Mouse (Mus musculus) subcutaneous adipose tissue, adult 2 months (tissue): ENCODE data around the gene Gtsf1. TPM values are rescaled to one million over a fixed set of nuclear protein-coding genes. Genes with fewer than 3 reads are reported as not detected.

Source experiments
- polyA plus RNA-seq: library from polyadenylated mRNA; depleted of rRNA; stranded (reverse); fragments of >200 nt; gene quantifications from 2 replicates; pipeline ENCODE4 v1.2.3, GENCODE M21; 2012; ENCODE audit warnings: low replicate concordance; rRNA removed

The Gtsf1 gene
- polyA plus RNA-seq: not detected in 2 replicates

GRCm38 (mm10) chr15:103430241-103430640 is at the start of gene Gtsf1:
Gene Gtsf1, minus strand, starts transcription at chr15:103430470.

DNA sequence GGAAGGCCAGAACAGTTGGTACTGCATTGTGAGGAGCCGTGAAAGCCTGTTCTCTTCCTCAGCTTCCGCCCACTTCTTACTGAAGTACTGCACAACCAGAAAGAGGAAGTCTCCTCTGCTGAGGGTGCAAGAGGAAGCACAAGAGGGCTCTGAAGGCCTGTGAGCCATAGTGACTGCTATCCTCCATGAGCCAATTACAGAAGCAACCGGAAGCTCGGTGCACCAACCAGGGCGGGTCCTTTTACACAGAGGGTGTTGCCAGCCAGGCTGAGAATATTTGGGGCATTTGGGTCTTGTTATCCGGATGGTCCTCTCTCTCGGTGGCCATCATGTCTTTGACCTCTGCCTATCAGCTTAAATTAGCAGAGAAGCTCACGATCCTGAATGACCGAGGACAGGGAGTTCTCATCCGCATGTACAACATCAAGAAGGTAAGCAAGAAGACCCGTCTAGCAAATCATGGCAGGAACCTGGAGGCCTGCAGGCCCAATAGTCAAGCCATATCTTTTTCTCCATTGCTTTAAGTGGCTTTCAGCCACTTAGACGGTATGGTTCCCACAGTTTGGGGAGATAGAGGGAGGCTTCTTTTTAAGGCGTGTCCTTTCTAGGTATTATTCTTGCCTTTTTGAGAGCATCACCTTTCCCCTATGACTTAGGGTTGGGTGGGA is 23.4 kb upstream of the Gtsf1 start, which contains the start of gene Nckap1l:
Gene Nckap1l (plus strand): TSS at position 244 of the 668 bp plus-strand sequence.

DNA sequence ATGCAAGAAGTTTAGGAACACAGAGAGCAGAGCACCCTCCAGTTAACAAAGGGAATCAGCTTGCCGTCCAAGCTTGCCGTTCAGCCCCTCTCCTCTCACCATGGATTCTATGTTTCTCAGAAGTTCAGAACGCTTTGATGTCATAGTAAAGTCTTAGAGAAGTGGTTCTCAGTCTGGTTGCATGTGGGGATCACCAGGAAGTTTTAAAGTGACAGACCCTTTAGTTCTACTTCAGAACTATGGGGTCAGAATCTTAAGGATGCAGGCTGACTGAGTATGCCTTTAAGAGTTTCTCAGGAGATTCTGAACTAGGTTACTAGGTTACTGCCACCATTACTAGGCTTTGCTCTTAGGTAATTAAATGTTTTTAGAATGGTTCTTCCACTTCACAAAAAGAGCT is 18.1 kb upstream of the Gtsf1 start, which contains the start of gene Gtsf2:
Gene Gtsf2 (minus strand): TSS at position 101 of the 400 bp plus-strand sequence.

GRCm38 (mm10) chr15:103366376-103367149 is 63.7 kb downstream of the Gtsf1 start, which contains the start of gene Itga5:
Gene Itga5, minus strand, starts transcription at chr15:103366763.

Other genes starting within 250 kb of the Gtsf1 start
- gene Cbx5, start 190.7 kb downstream of the Gtsf1 start, polyA plus RNA-seq: 15.4 and 25.8 TPM in 2 replicates
- gene Hnrnpa1, start 190.0 kb downstream of the Gtsf1 start, polyA plus RNA-seq: 60.9 and 197 TPM in 2 replicates
- 1.7 and 5.1 TPM in 2 replicates for gene Nfe2, start 172.1 kb downstream of the Gtsf1 start, polyA plus RNA-seq
- gene Copz1, start 157.8 kb downstream of the Gtsf1 start, polyA plus RNA-seq: 158 and 159 TPM in 2 replicates
- 0.19 and 0.41 TPM in 2 replicates for gene Gpr84, start 119.9 kb downstream of the Gtsf1 start, polyA plus RNA-seq
- gene Zfp385a, start 90.4 kb downstream of the Gtsf1 start, polyA plus RNA-seq: 28.2 and 49.1 TPM in 2 replicates
- gene Itga5, start 63.7 kb downstream of the Gtsf1 start, polyA plus RNA-seq: 45.2 and 68.8 TPM in 2 replicates
- gene Gtsf2, start 18.0 kb upstream of the Gtsf1 start, polyA plus RNA-seq: not detected in 2 replicates
- gene Nckap1l, start 23.3 kb upstream of the Gtsf1 start, polyA plus RNA-seq: 10.8 and 21.5 TPM in 2 replicates
- 8.1 and 12.7 TPM in 2 replicates for gene Pde1b, start 72.6 kb upstream of the Gtsf1 start, polyA plus RNA-seq
- 55.9 and 94.0 TPM in 2 replicates for gene Ppp1r1a, start 107.5 kb upstream of the Gtsf1 start, polyA plus RNA-seq
- not detected in 2 replicates for gene Glycam1, start 134.6 kb upstream of the Gtsf1 start, polyA plus RNA-seq